Mouse (Mus musculus) forebrain, embryonic 14.5 days (tissue): ENCODE data around the gene Tenm2. TPM values are rescaled to one million over a fixed set of nuclear protein-coding genes. Genes with fewer than 3 reads are reported as not detected.

ENCODE experiments used
- ATAC-seq: fragments of 200-750 bp; cut with Nextera tagmentation; 2 replicates; pipeline ENCODE4 v1.8.0; 2017; ENCODE audit warnings: mild to moderate bottlenecking, moderate library complexity
- DNase-seq: peaks from one replicate; pipeline ENCODE4 v3.0.0-alpha.2; 2015; ENCODE audit warnings: low spot score
- H3K27ac ChIP-seq: fragments of 300-500 bp; sonication (generic); 2 replicates; pipeline ENCODE4 v1.5.1; 2014; ENCODE audit warnings: low read depth, mild to moderate bottlenecking, control low read depth, low read length, moderate library complexity
- H3K27me3 ChIP-seq: fragments of 300-500 bp; sonication (generic); replicated peaks from 2 replicates; pipeline ENCODE4 v1.6.1; 2014; ENCODE audit warnings: low read length, control low read depth, mixed read lengths; ENCODE audit not compliant: control insufficient read depth, insufficient read depth
- H3K36me3 ChIP-seq: fragments of 300-500 bp; sonication (generic); 2 replicates; pipeline ENCODE4 v1.6.1; 2014; ENCODE audit warnings: low read length, control low read depth; ENCODE audit not compliant: control insufficient read depth, insufficient read depth
- H3K4me1 ChIP-seq: fragments of 300-500 bp; sonication (generic); 2 replicates; pipeline ENCODE4 v1.6.1; 2014; ENCODE audit warnings: antibody characterized with exemption, low read length, control low read depth; ENCODE audit not compliant: control insufficient read depth, insufficient read depth
- H3K4me2 ChIP-seq: fragments of 300-500 bp; sonication (generic); 2 replicates; pipeline ENCODE4 v1.6.1; 2014; ENCODE audit warnings: mild to moderate bottlenecking, control low read depth, low read length
- H3K4me3 ChIP-seq: fragments of 300-500 bp; sonication (generic); 2 replicates; pipeline ENCODE4 v1.5.1; 2014; ENCODE audit warnings: low read depth, low read length, control low read depth
- H3K9ac ChIP-seq: fragments of 300-500 bp; sonication (generic); 2 replicates; pipeline ENCODE4 v1.6.1; 2014; ENCODE audit warnings: mild to moderate bottlenecking, low read length, control low read depth, moderate library complexity
- H3K9me3 ChIP-seq: fragments of 300-500 bp; sonication (generic); replicated peaks from 2 replicates; pipeline ENCODE4 v1.6.1; 2016; ENCODE audit warnings: low read length, control low read depth, mixed read lengths; ENCODE audit not compliant: control insufficient read depth
- WGBS: fragments of 180-500 bp; shearing (Covaris S2); extraction: QIAGEN DNeasy Blood & Tissue Kit; methylation state at CpG from one replicate; pipeline ENCODE4 v1.1.7; 2014; 5-methylcytosine and 5-hydroxymethylcytosine counted together
- polyA plus RNA-seq: library from polyadenylated mRNA; unstranded; fragments of >200 nt; fragmentation: Nextera tagmentation; extraction: Ambion mirVana; gene quantifications from 2 replicates; pipeline ENCODE4 v1.2.1, GENCODE M21; 2014

Tenm2 gene
- polyA plus RNA-seq, 1 experiment from 2014 or later: 16.0 TPM

DNA sequence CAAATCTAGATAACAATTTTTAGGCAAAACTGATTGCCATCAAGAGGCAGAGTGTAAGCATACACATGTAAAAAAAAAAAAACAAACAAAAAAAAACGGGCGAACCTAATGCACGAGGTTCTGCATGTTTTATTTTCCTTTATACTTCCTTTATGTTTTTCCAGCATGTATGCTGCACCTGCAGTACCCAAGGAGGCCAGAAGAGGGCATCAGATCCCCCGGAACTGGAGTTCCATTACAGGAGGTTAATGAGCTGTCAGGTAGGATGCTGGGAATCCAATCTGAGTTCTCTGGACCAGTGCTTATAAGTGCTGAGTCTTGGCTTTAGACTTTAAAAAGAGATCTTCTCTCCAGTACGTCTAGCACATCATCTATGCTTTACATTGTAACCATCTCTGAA is 189.1 kb downstream of the Tenm2 start:
- Histone ChIP-seq H3K9ac (no peak overlapping the region), H3K4me1 (no peaks in the 10 kb centered on the region), H3K9me3 (no peaks in the 10 kb centered on the region), H3K27ac (no peak overlapping the region), H3K27me3 (no peaks in the 10 kb centered on the region), H3K4me3 (no peak overlapping the region), H3K36me3 (no peaks in the 10 kb centered on the region), H3K4me2 (no peak overlapping the region)
- WGBS: 67% methylated on average over 5 of the region's 5 CpGs
- no peak for DNase-seq
- no peak for ATAC-seq

DNA sequence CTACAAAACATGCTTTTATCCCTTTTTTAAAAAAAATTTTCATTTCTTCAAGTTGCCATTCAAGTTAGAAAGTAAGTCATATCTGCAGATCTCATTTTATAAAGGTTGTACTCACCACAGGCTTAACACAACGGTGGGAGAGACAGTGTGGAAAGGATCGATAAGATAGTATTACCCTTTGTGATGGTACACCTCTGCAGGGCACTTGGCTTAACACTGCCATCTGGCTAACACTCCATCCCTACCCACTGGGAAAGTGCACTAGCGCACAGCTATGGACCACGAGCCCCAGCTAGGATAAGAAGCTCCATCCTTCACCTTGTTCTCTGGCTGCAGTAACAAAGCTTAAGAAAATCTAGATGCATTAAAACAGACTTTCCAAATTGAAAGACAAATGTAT is 194.5 kb downstream of the Tenm2 start:
- no peaks in the 10 kb centered on the region for H3K9me3 ChIP-seq
- DNase-seq (no peak), ATAC-seq (no peak)
- no peaks in the 10 kb centered on the region for H3K27me3 ChIP-seq
- H3K4me3 ChIP-seq: no peak overlapping the region
- no peak overlapping the region for H3K4me2 ChIP-seq
- H3K36me3 ChIP-seq: no peaks in the 10 kb centered on the region
- H3K4me1 ChIP-seq: 0 out of 2 replicates have a peak, but pooled peaks cover 4% of the 10 kb centered on the region
- WGBS: 60% methylated on average over 4 of the region's 4 CpGs
- no peak overlapping the region for H3K27ac ChIP-seq
- H3K9ac ChIP-seq: no peak overlapping the region

- 88% methylated on average over 3 of the region's 3 CpGs for WGBS
- Histone ChIP-seq H3K27ac (no peak overlapping the region), H3K9ac (no peak overlapping the region), H3K27me3 (no peaks in the 10 kb centered on the region), H3K4me1 (0 out of 2 replicates have a peak, but pooled peaks cover 4% of the 10 kb centered on the region), H3K36me3 (no peaks in the 10 kb centered on the region), H3K9me3 (no peaks in the 10 kb centered on the region), H3K4me3 (no peak overlapping the region), H3K4me2 (no peak overlapping the region)
- DNase-seq (no peak), ATAC-seq (no peak)
Measured at GRCm38 (mm10) chr11:37039283-37039682, 196.5 kb downstream of the Tenm2 start.

GRCm38 (mm10) chr11:37031305-37032055 is 204.3 kb downstream of the Tenm2 start:
- Histone ChIP-seq H3K36me3 (no peaks in the 10 kb centered on the region), H3K4me1 (peaks cover 4% of the 10 kb centered on the region; the same call in 1 of the 2 replicates), H3K27ac (no peak overlapping the region), H3K4me2 (no peak overlapping the region), H3K4me3 (no peak overlapping the region), H3K9ac (no peak overlapping the region), H3K9me3 (no peaks in the 10 kb centered on the region), H3K27me3 (no peaks in the 10 kb centered on the region)
- ATAC-seq (0 out of 2 replicates have a peak, but pooled peaks have one; percentile 42), DNase-seq (no peak)
- 24% methylated on average over 7 of the region's 7 CpGs for WGBS

DNA sequence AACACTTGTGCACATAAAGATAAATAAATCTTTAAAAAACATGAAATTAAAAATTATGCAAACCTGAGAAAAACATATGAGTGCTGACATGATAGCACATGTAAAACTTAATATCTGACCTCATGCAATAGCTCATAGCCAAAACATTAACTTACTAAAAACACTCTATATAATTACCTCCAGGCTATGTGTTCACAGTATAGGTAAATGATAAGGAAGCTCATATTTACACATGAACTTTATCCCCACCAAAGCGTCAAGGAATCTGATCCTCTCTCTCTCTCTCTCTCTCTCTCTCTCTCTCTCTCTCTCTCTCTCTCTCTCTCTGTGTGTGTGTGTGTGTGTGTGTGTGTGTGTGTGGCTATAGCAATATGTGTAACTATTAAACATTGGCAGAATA is 223.9 kb downstream of the Tenm2 start:
- Histone ChIP-seq H3K9ac (no peak overlapping the region), H3K4me1 (no peaks in the 10 kb centered on the region), H3K4me3 (no peak overlapping the region), H3K36me3 (no peaks in the 10 kb centered on the region), H3K9me3 (no peaks in the 10 kb centered on the region), H3K27me3 (no peaks in the 10 kb centered on the region), H3K27ac (no peak overlapping the region), H3K4me2 (no peak overlapping the region)
- no peak for ATAC-seq
- 83% methylated on average over 1 of the region's 1 CpGs for WGBS
- DNase-seq: no peak

- no peak overlapping the region for H3K4me2 ChIP-seq
- H3K4me3 ChIP-seq: no peak overlapping the region
- DNase-seq (peak; percentile 32), ATAC-seq (peak; percentile 57; the same call in 1 of the 2 replicates)
- 68% methylated on average over 1 of the region's 1 CpGs for WGBS
- no peaks in the 10 kb centered on the region for H3K4me1 ChIP-seq
- no peak overlapping the region for H3K27ac ChIP-seq
- no peak overlapping the region for H3K9ac ChIP-seq
- no peaks in the 10 kb centered on the region for H3K27me3 ChIP-seq
- no peaks in the 10 kb centered on the region for H3K36me3 ChIP-seq
- H3K9me3 ChIP-seq: no peaks in the 10 kb centered on the region
Measured at GRCm38 (mm10) chr11:37009243-37009642, 226.5 kb downstream of the Tenm2 start.

GRCm38 (mm10) chr11:36997668-36998067 is 238.1 kb downstream of the Tenm2 start:
- WGBS: 77% methylated on average over 3 of the region's 3 CpGs
- Histone ChIP-seq H3K4me1 (no peaks in the 10 kb centered on the region), H3K4me3 (no peak overlapping the region), H3K27me3 (no peaks in the 10 kb centered on the region), H3K36me3 (no peaks in the 10 kb centered on the region), H3K9ac (no peak overlapping the region), H3K4me2 (no peak overlapping the region), H3K9me3 (no peaks in the 10 kb centered on the region), H3K27ac (no peak overlapping the region)
- ATAC-seq: no peak
- DNase-seq: no peak

GRCm38 (mm10) chr11:36990895-36991294 is 244.9 kb downstream of the Tenm2 start:
- H3K27me3 ChIP-seq: no peaks in the 10 kb centered on the region
- no peak for DNase-seq
- ATAC-seq: no peak
- H3K27ac ChIP-seq: no peak overlapping the region
- no peak overlapping the region for H3K4me3 ChIP-seq
- no peaks in the 10 kb centered on the region for H3K9me3 ChIP-seq
- no peak overlapping the region for H3K4me2 ChIP-seq
- WGBS: 83% methylated on average over 3 of the region's 3 CpGs
- peaks cover 2% of the 10 kb centered on the region; the same call in 1 of the 2 replicates for H3K4me1 ChIP-seq
- no peak overlapping the region for H3K9ac ChIP-seq
- H3K36me3 ChIP-seq: no peaks in the 10 kb centered on the region

DNA sequence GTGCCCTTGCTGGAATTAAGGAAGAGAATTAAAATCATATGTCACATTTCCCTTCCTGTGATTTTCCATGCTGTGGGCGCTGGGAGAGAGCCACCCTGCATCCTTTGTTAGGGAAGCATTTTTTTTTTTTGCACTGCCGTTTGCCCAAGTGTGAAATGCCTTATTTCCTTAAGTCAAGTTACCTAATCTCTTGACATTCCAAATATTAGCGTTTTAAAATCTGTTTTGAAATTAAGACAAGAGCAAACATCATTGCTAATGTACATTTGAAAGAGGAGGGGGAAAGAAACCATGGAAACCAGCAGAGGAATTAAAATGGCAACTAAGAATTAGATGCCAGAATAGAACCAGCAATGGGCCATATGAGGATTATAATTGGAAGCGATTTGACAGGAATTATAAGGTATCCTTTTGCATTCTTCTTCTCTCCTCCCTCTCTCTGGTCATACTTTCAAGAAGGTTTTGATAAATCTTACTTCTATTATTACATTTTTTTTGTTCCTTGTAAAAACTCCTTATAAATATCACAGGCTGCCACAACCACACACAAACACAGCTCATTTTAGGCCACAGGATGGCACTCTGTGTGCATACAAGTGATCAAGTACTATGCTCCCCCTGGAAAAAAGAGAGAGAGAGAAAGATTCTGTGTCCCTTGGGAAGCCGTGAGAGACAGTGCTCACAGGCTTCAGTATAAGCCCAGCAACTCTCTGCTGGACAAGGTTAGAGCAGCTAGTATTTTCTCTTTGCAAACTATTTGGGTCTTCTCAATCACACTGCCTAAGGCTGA is 246.8 kb downstream of the Tenm2 start:
- H3K27me3 ChIP-seq: no peaks in the 10 kb centered on the region
- H3K9me3 ChIP-seq: no peaks in the 10 kb centered on the region
- peaks cover 2% of the 10 kb centered on the region; the same call in 1 of the 2 replicates for H3K4me1 ChIP-seq
- H3K4me3 ChIP-seq: no peak overlapping the region
- peak; percentile 92 for ATAC-seq
- no peak overlapping the region for H3K27ac ChIP-seq
- H3K4me2 ChIP-seq: no peak overlapping the region
- WGBS: 35% methylated on average over 5 of the region's 5 CpGs
- DNase-seq: peak; percentile 89
- no peak overlapping the region for H3K9ac ChIP-seq
- H3K36me3 ChIP-seq: no peaks in the 10 kb centered on the region
